Mouse (Mus musculus) mature B cell (primary cell): ENCODE measurements around the gene Olfr551.
"Not testable (repeated sequence)": the region's sequence is repeated elsewhere in the genome, so short reads cannot be mapped to it uniquely, and the experiment has no call there.

Source experiments
- in situ Hi-C: fragments of 300-500 bp; cut with MboI; formaldehyde crosslinking; loops from 2 replicates; pipeline ENCODE4 v1.14.3; 2019

Gene Olfr551

DNA sequence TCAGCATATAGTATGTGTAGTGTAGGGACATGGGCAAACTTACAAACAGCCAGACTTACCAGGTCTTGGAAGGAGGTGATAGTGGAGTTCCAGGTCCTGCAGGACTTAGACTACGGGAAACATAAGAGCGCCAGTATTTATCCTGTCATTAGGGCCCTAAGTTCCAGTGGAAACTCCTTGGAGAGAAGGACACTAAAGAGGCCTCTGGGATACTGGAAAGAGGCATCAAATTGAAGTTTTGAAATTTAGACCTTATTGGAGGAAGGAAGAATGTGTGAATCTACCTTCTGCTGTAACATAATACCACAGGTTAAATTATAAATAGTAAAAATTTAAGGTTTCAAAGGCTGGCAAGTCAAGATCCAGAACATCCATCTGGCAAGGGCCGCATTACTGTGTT, at the start of gene Olfr551:
Olfr551 (minus strand) TSS at position 101 of the 400 bp plus-strand sequence.
- in situ Hi-C loops, result no loop called here

DNA sequence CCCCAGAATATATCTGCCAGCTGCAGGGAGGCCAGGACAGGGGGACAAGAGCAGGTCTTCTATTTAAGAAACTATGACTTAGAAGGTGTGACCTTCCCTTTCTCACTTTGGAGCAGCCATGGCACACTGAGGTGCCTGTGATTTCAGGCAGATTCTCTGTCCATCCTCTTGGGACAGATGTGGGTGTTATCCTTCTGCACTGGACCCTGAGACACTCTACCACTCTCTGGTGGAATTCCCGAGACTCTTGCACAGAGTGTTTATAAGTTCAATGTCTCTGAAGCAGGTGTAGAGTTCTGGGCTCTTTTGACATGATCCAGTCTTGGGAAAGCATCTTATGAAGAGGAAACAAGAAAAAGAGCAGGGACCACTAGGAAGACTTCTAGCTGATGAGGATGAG, 46.4 kb upstream of the Olfr551 start, which contains the start of gene Olfr554:
Olfr554 (plus strand) TSS at position 301 of the 400 bp plus-strand sequence.
- in situ Hi-C loops, result loop anchor here (10.0 kb wide), 1 partner anchor 133 kb away; no protein-coding TSS in a partner anchor

DNA sequence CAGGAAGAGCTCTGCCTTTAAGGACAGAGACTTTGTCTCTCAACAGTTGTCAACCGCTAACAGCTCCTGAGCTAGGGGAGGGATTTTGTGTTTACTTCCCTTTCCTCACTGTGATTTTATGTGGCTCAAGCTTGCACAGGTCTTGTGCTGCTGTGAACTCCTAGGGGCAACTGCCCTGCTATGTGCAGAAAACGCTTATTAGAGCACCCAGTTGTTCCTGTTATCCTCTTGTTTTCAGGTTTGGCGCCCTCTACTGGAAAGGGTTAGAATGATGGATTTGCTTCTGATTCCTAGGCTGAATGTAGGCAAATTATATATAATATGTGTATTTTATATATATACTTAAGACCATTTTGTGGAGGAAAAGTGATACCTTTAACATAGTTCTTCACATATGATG, 45.0 kb upstream of the Olfr551 start:
- in situ Hi-C loops, result loop anchor here (10.0 kb wide), 1 partner anchor 132 kb away; no protein-coding TSS in a partner anchor

DNA sequence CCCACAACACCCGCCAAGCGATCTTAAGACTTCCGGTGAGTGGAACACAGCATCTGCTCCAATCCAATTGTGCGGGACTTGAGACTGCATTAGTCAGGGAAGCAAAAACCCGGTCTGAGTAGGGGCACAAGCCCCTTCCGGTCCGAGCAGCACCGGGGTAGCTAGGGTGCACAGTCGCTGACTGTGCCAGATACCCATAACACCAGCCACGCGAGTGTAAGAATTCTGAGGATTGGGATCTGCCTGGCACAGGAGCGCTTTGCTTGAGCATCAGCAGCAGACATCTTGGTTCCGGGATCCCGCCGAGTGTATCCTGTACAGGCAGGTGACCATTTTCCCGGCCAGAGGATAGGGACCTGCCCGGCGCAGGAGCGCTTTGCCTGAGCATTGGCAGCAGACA, 28.7 kb upstream of the Olfr551 start:
- in situ Hi-C loops, result not testable (repeated sequence)

DNA sequence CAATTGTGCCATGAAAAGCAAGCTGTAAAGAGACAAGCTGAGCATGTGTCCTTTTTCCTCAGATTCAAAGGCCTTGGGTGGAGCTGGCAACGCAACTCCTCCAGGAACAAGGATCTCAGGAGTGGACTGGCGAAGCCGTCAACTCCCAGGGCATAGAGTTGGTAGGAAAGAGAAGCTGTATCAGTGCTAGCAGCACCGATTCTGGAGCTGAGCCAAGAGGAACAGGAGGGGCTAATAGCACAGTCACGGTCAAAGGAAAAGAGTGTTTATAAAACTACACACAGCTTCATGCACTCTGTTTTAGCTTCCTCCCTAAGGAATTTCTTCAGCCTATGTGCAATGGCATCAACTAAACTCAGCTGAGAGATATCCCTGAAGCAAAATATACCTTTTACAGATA, 27.9 kb upstream of the Olfr551 start:
- in situ Hi-C loops, result no loop called here

DNA sequence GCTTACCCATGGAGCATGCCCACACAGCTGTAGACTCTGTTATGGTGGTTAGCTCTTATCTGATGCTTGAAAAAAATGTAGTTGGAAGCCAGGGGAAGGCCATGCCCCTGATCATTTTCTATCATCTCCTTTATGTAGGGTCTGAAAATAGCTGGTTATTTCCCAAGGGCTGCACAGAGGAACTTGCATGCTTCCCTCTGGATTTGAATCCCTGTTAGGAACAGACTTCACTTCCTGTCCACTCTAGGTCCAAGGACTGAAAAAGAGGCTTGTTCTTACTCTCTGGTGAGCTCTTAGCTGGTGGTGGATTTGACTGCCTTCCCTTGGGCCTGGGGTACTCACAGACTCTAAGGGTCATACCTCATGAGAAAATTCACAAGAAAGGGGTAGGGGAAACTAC, 26.4 kb upstream of the Olfr551 start, which contains the start of gene Olfr553:
Olfr553 (minus strand) TSS at position 101 of the 400 bp plus-strand sequence.
- in situ Hi-C loops, result no loop called here

DNA sequence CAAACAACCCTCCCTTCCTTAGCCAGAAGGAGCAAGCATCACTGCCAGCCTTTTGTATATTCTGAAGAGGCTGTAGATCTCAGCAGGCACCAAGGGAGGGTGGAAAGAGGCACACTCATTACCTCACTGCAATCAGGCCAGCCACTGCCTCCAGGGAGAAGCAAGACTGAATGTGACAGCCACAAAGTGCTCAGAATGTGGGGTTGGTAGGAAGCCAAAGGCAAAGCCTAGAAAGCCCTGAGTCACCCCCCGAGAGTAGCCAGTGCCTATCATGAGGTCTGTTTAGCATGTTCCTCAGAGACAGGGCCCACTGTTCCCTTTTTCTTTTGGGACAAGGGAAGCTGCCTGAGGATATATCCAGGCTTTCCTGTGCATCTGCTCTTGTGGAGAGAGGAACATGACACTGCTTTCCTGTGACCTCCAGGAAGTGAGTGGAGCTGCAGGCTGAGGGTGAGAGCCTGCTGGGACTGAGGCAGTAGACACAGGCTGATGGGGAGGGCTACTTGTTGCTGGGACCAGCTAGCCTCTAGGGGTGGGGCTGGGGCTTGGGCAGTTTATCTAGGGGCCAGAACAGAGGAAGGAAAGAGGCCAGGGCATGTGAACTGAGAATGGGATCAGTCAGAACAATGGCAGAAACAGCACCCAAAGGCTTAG, 5.8 kb upstream of the Olfr551 start, which contains the start of gene Olfr552:
Olfr552 (plus strand) TSS at position 393 of the 654 bp plus-strand sequence.
- in situ Hi-C loops, result no loop called here

DNA sequence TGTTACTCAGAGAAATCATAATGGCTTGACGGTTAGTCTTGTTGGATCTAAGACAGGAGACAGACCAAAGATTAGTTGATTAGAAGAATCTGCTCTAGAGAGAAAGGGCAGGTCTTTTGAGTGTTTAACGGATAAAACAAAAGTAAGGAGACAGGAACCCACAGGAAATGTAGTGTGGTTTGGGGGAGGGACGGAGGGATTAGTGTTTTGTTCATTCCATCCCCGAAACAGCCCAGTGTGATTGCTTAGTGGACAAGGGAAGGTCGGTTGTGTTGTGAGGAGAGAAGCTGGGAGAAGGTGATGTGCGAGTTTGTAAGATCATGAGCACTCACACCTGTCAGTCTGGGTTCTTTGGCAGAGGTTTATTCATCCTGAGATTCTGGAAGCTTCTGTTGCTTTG, 15.7 kb downstream of the Olfr551 start:
- in situ Hi-C loops, result no loop called here

DNA sequence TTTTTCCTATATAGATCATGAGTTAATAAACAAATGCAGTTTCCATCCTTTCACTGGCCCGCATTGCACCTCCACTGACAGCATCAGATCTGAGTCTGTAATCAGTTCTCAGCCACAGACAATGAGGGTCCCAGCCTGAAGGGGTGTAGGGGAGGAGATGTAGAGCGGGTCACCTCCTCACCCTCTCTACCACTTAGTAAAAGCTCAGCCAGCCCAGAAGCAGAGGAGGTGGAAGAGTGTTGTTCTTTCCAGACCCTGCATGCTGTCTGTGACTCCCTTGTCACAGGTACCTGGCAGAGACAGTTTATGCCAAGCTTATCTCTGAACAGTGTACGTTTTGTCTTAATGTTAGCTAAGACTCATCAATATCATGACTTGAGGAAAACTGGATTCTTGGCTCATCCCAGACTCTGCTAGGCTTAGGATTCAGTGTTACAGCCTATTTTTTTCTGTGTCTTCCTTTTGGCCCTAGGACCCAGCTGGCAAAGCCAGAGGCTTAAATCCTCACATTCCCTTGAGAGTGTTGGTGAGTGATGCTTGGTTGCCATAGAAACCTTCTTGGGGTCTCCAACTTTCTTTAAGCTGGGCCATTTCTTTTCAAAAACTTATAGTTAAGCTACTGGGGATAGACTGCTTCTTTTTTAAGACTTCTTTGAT, 18.4 kb downstream of the Olfr551 start:
- in situ Hi-C loops, result no loop called here

DNA sequence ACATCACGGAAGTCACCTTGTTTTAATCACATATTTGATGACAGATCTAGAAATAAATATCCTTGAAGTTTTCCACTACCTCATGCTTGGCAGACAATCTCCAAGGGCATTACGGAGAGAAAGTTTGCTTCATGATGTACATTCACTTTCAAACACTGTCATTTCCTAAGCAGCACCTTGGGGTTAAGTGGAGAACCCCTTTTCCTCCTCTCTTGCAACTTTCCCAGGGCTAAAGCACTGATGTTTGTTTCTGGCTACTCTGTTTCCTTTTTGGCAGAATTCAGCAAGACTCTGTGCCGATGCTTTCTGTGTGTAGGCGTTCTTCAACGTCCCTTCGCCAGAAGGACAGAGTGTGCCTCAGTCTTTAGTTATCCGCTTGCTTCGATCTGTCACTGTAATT, 20.5 kb downstream of the Olfr551 start, which contains the start of gene Olfr550:
Olfr550 (plus strand) TSS at position 301 of the 400 bp plus-strand sequence.
- in situ Hi-C loops, result no loop called here

DNA sequence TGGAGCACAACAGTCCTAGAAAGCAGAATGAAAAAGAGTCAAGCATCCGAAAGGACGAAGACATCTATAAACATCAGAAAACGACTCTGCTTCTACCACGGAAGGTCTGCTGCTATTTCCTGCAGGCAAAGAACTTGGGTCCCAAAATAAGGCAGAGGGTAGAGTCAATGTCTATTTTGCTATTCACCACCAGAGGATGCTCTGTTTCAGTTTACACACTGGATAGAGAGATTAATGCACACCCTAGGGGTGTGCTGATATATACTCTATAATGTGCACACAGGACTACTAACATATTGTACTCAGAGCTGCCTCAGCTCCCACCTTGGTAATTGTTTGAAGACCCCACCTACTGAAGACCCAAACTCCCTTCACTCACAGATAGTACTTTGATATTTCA, 25.5 kb downstream of the Olfr551 start:
- in situ Hi-C loops, result no loop called here

DNA sequence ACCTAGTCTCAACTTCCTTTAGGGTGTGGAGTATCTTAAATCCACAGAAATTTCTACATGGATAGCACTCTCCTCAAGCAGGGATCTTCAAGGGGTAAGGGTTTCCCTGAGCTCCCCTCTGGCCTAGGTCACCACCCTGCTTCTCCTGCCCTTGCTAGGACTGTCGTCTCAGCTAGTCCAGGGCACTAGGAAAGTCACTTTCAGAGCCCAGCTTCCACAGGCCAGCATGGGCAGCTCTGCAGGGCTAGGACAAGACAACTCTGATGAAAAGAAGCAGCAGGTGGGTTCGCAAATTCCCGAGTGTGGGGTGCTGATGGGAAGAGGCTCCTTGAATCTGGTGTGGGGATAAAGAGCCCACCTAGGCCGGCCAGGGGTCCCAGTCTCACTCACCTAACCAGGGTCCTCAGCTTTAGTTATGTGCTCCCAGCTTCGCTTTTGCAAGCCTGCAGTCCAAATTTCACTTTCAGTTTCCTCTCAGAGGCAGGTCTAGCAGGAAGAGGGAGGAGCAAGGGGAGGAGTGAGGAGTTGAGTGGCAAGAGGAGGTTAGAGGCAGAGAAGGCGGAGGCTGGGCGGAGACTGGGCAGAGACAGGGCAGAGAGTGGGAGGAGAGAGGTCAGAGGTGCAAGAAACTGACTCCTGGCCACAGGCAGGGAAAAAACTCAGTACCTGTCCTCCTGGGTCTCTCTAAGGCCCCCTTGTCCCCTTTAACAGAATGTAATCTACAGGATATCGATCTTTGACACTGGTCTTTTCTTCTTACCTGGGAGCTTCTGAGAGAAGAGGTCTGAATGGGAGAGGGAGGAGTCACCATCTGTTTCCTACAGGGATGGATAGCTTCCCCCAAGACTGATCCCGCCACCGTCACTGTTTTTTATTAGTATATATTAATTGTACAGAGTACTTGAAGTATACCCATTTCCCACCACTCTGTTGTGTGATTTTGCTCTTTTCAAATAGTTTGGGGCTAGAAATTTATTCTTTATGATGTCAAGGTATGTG, 26.4 kb downstream of the Olfr551 start, which contains the start of gene Trim21:
Trim21 (minus strand) TSS at position 488 of the 999 bp plus-strand sequence.
- in situ Hi-C loops, result no loop called here

DNA sequence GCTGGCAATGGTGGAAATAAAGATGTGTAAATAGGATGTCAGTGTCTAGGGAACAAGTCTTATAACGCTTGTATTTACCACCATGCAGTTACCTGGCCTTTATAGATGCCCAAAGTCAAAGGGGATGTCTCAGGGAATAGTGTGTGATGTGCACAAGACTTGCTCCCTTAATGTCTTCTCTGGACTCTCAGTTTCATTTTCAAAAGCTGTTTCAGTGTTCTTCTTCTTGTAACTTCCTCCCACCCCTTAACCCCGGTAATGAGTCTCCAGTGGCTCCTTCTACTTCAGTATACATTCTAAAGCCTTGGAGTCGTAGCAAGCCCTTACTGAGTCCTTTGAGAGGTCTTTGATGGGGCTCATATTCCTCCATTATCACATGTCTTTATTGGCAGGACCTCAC, 38.4 kb downstream of the Olfr551 start:
- in situ Hi-C loops, result no loop called here

DNA sequence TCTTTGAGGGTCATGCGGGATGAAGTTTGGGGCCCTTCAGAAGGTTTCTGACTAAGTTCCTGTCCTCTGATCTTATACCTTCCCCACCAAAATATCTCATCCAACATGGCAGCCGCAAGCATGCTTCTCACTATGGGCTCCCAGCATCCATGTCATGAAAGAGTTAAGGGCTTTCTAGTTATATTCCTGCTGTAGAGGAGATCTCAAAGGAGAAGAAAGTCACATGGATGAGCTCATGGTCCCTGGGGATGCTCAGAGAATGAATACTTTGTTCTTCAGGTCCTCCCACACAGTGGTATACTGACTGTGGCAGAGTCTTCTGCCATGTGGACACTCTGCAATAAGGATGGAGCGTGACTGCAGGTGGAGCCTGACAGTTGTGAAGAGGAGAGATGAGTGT, 42.1 kb downstream of the Olfr551 start, which contains the start of gene Olfr549:
Olfr549 (plus strand) TSS at position 301 of the 400 bp plus-strand sequence.
- in situ Hi-C loops, result no loop called here

DNA sequence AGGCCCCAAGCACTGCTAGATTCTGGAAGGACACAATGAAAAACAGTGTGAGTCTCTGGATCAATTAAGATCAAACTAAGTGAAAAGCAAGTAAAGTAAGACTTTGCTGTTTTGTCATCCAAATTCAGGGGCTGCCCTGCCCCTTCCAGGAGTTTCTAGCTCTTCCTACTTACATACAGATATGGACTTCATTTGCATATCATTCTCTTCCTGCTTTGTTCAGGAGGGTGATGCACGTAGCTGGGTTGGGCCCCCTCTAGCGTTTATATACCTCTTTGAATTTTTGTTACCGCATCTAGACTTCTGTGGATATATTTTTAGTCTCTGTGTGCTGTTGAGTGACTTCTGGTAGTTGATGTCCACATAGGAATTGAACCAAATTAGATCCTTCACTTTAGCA, 50.4 kb downstream of the Olfr551 start:
- in situ Hi-C loops, result no loop called here

DNA sequence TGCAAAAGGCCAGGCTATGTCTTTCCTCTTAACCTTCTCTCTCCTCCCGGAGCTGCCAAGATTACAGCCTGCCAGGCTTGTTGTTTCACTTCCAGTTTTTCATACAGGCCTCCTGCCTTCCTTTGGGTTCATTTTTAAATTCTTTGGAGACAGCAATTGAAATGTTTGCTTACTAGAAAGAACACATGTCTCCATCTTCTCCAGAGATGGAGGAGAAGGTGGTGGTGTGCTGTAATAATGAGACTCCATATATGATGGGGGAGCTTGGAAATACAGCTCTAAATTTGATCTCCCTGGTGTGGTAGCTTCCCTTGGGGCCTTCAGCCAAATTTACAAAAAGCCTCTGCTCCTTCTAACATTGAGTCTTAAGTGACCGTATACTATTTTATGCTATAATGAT, 51.1 kb downstream of the Olfr551 start, which contains the start of gene Olfr548-ps1:
Olfr548-ps1 (plus strand) TSS at position 301 of the 400 bp plus-strand sequence.
- in situ Hi-C loops, result no loop called here

DNA sequence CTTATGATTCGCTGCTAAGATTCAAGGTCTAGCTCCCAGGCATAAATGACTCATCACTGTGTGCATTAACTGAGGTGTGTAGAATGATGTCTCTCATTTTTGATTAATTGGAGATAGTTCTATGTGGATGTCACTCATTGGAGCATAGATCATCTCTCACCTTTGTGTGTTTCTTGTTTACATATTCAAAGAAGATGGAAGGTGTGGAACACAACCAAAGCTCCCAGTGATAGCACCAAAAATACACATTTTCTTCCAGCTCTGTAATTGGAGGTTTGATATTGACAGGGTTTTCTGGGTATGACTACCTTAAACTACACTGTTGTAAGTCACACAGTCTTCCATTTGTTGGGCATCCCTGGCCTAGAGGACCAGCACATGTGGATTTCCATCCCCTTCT, 57.2 kb downstream of the Olfr551 start, which contains the start of gene Olfr547:
Olfr547 (plus strand) TSS at position 301 of the 400 bp plus-strand sequence.
- in situ Hi-C loops, result no loop called here
